Mouse (Mus musculus): Measurements from ENCODE around the gene Clptm1. TPM values are rescaled to one million over a fixed set of nuclear protein-coding genes. Genes with fewer than 3 reads are reported as not detected.

Gene Clptm1
- polyA plus RNA-seq, 1 experiment from 2014 or later = 81.9 TPM

DNA sequence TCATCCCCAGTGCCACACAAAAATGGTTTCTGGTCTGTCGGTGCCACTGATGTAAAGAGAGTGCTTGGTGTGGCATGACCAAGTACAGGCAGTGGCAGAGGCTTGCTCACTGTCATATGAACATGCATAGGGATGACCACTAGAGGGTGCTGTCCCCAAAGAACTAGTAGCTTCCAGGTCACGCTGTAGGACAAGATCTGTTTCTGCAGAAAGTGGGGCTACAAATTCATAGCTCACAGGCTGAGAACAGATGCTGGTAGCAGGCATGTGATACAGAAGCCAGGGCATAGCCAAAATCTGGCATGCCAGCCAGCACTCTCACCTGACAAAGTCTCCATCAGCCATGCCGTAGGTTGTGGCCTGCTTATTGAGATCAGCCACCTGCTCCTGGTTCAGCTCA, 74.9 kb downstream of the Clptm1 start:
- peaks cover 2% of the 10 kb centered on the region; the same call in 1 of the 2 replicates for H3K4me1 ChIP-seq (ENCODE audit: control insufficient read depth, insufficient read depth, low read length)
- H3K27ac ChIP-seq (ENCODE audit: low read length) = no peak overlapping the region
- H3K4me3 ChIP-seq (ENCODE audit: low read length) = no peak overlapping the region
- peaks cover 70% of the 10 kb centered on the region for H3K36me3 ChIP-seq (ENCODE audit: control insufficient read depth, insufficient read depth)
- H3K27me3 ChIP-seq (ENCODE audit: control insufficient read depth, insufficient read depth, low read length) = no peaks in the 10 kb centered on the region
- ATAC-seq (replicated peaks; ENCODE audit: extremely low read depth, insufficient read depth, low FRiP score) = no peak
- H3K4me2 ChIP-seq (ENCODE audit: low read depth, low read length) = no peak overlapping the region
- no peak overlapping the region for H3K9ac ChIP-seq (ENCODE audit: low read length)
- WGBS = 59% methylated on average over 3 of the region's 3 CpGs
- no peaks in the 10 kb centered on the region for H3K9me3 ChIP-seq (replicated peaks; ENCODE audit: control insufficient read depth, low read length)

DNA sequence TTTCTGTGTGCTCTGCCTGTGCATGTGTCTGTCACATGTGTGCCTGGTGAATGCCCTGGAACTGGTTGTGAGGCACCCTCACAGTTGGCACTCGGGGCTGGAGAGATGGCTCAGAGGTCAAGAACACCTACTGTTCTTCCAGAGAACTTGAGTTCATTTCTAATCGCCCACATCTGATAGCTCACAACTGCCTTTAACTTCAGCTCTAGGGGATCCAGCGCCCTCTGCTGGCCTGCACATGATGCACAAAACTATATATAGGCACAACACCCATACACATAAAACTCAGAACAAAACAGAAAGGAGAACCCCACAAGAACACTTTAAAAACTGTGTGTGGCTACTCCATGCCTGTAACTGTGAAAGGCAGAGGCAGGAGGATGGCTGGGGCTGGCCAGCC, 75.6 kb downstream of the Clptm1 start:
- Histone ChIP-seq H3K9ac (ENCODE audit: low read length) (no peak overlapping the region), H3K4me2 (ENCODE audit: low read depth, low read length) (no peak overlapping the region), H3K27me3 (ENCODE audit: control insufficient read depth, insufficient read depth, low read length) (no peaks in the 10 kb centered on the region), H3K9me3 (replicated peaks; ENCODE audit: control insufficient read depth, low read length) (no peaks in the 10 kb centered on the region), H3K4me3 (ENCODE audit: low read length) (no peak overlapping the region), H3K36me3 (ENCODE audit: control insufficient read depth, insufficient read depth) (peaks cover 75% of the 10 kb centered on the region), H3K4me1 (ENCODE audit: control insufficient read depth, insufficient read depth, low read length) (peaks cover 2% of the 10 kb centered on the region; the same call in 1 of the 2 replicates), H3K27ac (ENCODE audit: low read length) (no peak overlapping the region)
- ATAC-seq (replicated peaks; ENCODE audit: extremely low read depth, insufficient read depth, low FRiP score) = no peak
- 55% methylated on average over 3 of the region's 3 CpGs for WGBS

DNA sequence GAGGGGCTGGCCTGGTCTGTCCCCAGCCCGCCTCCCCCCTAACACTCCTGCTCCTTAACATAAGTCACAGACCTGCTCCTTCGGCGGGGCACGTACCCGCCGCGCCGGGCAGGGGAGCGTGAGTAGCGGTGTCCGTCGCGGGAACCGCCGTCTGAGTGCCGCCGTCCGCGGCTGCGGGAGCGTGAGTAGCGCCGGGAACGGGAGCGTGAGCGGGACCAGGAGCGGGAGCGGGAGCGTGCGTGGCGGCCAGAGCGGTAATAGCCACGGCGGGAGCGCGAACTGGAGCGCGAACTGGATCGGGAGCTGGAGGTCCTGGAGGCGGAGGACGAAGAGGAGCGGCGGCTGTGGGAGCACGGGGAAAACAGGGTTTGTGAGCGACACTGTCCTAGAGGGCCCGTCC, 78.6 kb downstream of the Clptm1 start:
- H3K4me1 ChIP-seq (ENCODE audit: control insufficient read depth, insufficient read depth, low read length) = peaks cover 2% of the 10 kb centered on the region; the same call in 1 of the 2 replicates
- ATAC-seq (replicated peaks; ENCODE audit: extremely low read depth, insufficient read depth, low FRiP score) = no peak
- WGBS = 75% methylated on average over 46 of the region's 46 CpGs
- no peaks in the 10 kb centered on the region for H3K9me3 ChIP-seq (replicated peaks; ENCODE audit: control insufficient read depth, low read length)
- H3K9ac ChIP-seq (ENCODE audit: low read length) = no peak overlapping the region
- no peak overlapping the region for H3K27ac ChIP-seq (ENCODE audit: low read length)
- peaks cover 82% of the 10 kb centered on the region for H3K36me3 ChIP-seq (ENCODE audit: control insufficient read depth, insufficient read depth)
- no peak overlapping the region for H3K4me3 ChIP-seq (ENCODE audit: low read length)
- no peak overlapping the region for H3K4me2 ChIP-seq (ENCODE audit: low read depth, low read length)
- no peaks in the 10 kb centered on the region for H3K27me3 ChIP-seq (ENCODE audit: control insufficient read depth, insufficient read depth, low read length)

Other genes with a start within 250 kb of the Clptm1 start
- 4.5 and 6.2 TPM in 2 replicates for gene Mark4, start 206.2 kb downstream of the Clptm1 start, polyA plus RNA-seq (2015; fragmentation: Nextera tagmentation; extraction: Ambion mirVana)
- 0.50 and 0.59 TPM in 2 replicates for gene Exoc3l2, start 201.7 kb downstream of the Clptm1 start, polyA plus RNA-seq (2015; fragmentation: Nextera tagmentation; extraction: Ambion mirVana)
- 1.6 and 1.7 TPM in 2 replicates for gene Bloc1s3, start 156.7 kb downstream of the Clptm1 start, polyA plus RNA-seq (2015; fragmentation: Nextera tagmentation; extraction: Ambion mirVana)
- 73.2 and 83.4 TPM in 2 replicates for gene Trappc6a, start 156.6 kb downstream of the Clptm1 start, polyA plus RNA-seq (2015; fragmentation: Nextera tagmentation; extraction: Ambion mirVana)
- gene Nkpd1, start 147.2 kb downstream of the Clptm1 start, polyA plus RNA-seq (2015; fragmentation: Nextera tagmentation; extraction: Ambion mirVana) = 0.14 TPM in 1 of 2 replicates, not detected in the other
- 18.2 and 21.1 TPM in 2 replicates for gene Ppp1r37, start 102.0 kb downstream of the Clptm1 start, polyA plus RNA-seq (2015; fragmentation: Nextera tagmentation; extraction: Ambion mirVana)
- 0.24 and 0.66 TPM in 2 replicates for gene Zfp296, start 87.7 kb downstream of the Clptm1 start, polyA plus RNA-seq (2015; fragmentation: Nextera tagmentation; extraction: Ambion mirVana)
- 125 and 127 TPM in 2 replicates for gene Gemin7, start 87.4 kb downstream of the Clptm1 start, polyA plus RNA-seq (2015; fragmentation: Nextera tagmentation; extraction: Ambion mirVana)
- gene Clasrp, start 60.5 kb downstream of the Clptm1 start, polyA plus RNA-seq (2015; fragmentation: Nextera tagmentation; extraction: Ambion mirVana) = 31.9 and 35.1 TPM in 2 replicates
- 8.3 and 12.4 TPM in 2 replicates for gene Relb, start 35.6 kb downstream of the Clptm1 start, polyA plus RNA-seq (2015; fragmentation: Nextera tagmentation; extraction: Ambion mirVana)
- 1.2 and 2.6 TPM in 2 replicates for gene Apoc2, start 12.9 kb upstream of the Clptm1 start, polyA plus RNA-seq (2015; fragmentation: Nextera tagmentation; extraction: Ambion mirVana)
- gene Gm44805, start 16.4 kb upstream of the Clptm1 start, polyA plus RNA-seq (2015; fragmentation: Nextera tagmentation; extraction: Ambion mirVana) = 0.38 TPM in 1 of 2 replicates, not detected in the other
- 0.22 and 0.37 TPM in 2 replicates for gene Apoc4, start 16.4 kb upstream of the Clptm1 start, polyA plus RNA-seq (2015; fragmentation: Nextera tagmentation; extraction: Ambion mirVana)
- 8.9 and 9.2 TPM in 2 replicates for gene Apoc1, start 27.6 kb upstream of the Clptm1 start, polyA plus RNA-seq (2015; fragmentation: Nextera tagmentation; extraction: Ambion mirVana)
- 588 and 662 TPM in 2 replicates for gene Apoe, start 34.2 kb upstream of the Clptm1 start, polyA plus RNA-seq (2015; fragmentation: Nextera tagmentation; extraction: Ambion mirVana)
- 146 and 158 TPM in 2 replicates for gene Tomm40, start 50.4 kb upstream of the Clptm1 start, polyA plus RNA-seq (2015; fragmentation: Nextera tagmentation; extraction: Ambion mirVana)
- 63.5 and 76.8 TPM in 2 replicates for gene Nectin2, start 85.5 kb upstream of the Clptm1 start, polyA plus RNA-seq (2015; fragmentation: Nextera tagmentation; extraction: Ambion mirVana)
- gene Bcam, start 106.0 kb upstream of the Clptm1 start, polyA plus RNA-seq (2015; fragmentation: Nextera tagmentation; extraction: Ambion mirVana) = 413 and 444 TPM in 2 replicates
- 1.2 and 2.0 TPM in 2 replicates for gene Cblc, start 131.8 kb upstream of the Clptm1 start, polyA plus RNA-seq (2015; fragmentation: Nextera tagmentation; extraction: Ambion mirVana)
- 3.1 and 4.1 TPM in 2 replicates for gene Bcl3, start 157.7 kb upstream of the Clptm1 start, polyA plus RNA-seq (2015; fragmentation: Nextera tagmentation; extraction: Ambion mirVana)
- gene Gm19345, start 187.0 kb upstream of the Clptm1 start, polyA plus RNA-seq (2015; fragmentation: Nextera tagmentation; extraction: Ambion mirVana) = not detected in 2 replicates
- gene Ceacam16, start 196.3 kb upstream of the Clptm1 start, polyA plus RNA-seq (2015; fragmentation: Nextera tagmentation; extraction: Ambion mirVana) = not detected in 2 replicates
- 0.04 TPM in 1 of 2 replicates, not detected in the other for gene Ceacam19, start 222.9 kb upstream of the Clptm1 start, polyA plus RNA-seq (2015; fragmentation: Nextera tagmentation; extraction: Ambion mirVana)

Measured in heart, embryonic 16.5 days (tissue).